Mouse (Mus musculus) liver, embryonic 14.5 days (tissue): ENCODE results near the gene Zbtb16. TPM values are rescaled to one million over a fixed set of nuclear protein-coding genes. Genes with fewer than 3 reads are reported as not detected.

ENCODE experiments used
- ATAC-seq: fragments of 200-750 bp; cut with Nextera tagmentation; 2 replicates; pipeline ENCODE4 v1.8.0; 2017; ENCODE audit warnings: moderate number of reproducible peaks, mild to moderate bottlenecking, moderate library complexity; ENCODE audit not compliant: insufficient read depth
- DNase-seq, 3 experiments: peaks; one replicate each; pipeline ENCODE4 v3.0.0-alpha.2; 2012 to 2013; ENCODE audit warnings: low read depth in 3 of 3, low spot score in 3 of 3
- H3K27ac ChIP-seq: fragments of 300-500 bp; sonication (generic); 2 replicates; pipeline ENCODE4 v1.5.1; 2014; ENCODE audit warnings: moderate library complexity, mild to moderate bottlenecking, control low read depth, inconsistent platforms
- H3K27me3 ChIP-seq: fragments of 300-500 bp; sonication (generic); 2 replicates; pipeline ENCODE4 v1.6.1; 2014; ENCODE audit warnings: mild to moderate bottlenecking, low read length, moderate library complexity; ENCODE audit not compliant: control insufficient read depth, insufficient read depth
- H3K36me3 ChIP-seq: fragments of 300-500 bp; sonication (generic); replicated peaks from 2 replicates; pipeline ENCODE4 v1.6.1; 2014; ENCODE audit warnings: low read depth; ENCODE audit not compliant: control insufficient read depth, insufficient read depth
- H3K4me1 ChIP-seq, 2 experiments: fragments of 200-500 bp in 1 of 2; fragments of 300-500 bp in 1 of 2; sonication (generic) in 1 of 2; replicated peaks; 2 replicates each; pipeline ENCODE4 v1.6.1; 2012 to 2014; ENCODE audit warnings: antibody characterized with exemption in 1 of 2, inconsistent platforms in 1 of 2, low read length in 1 of 2; ENCODE audit not compliant: control insufficient read depth in 2 of 2, insufficient read depth in 2 of 2
- H3K4me2 ChIP-seq: fragments of 300-500 bp; sonication (generic); 2 replicates; pipeline ENCODE4 v1.6.1; 2014; ENCODE audit warnings: low read depth, mild to moderate bottlenecking, control low read depth, moderate library complexity
- H3K4me3 ChIP-seq, 2 experiments: fragments of 200-500 bp in 1 of 2; fragments of 300-500 bp in 1 of 2; sonication (generic) in 1 of 2; 2 replicates each; pipeline ENCODE4 v1.5.1; 2012 to 2014; ENCODE audit warnings: low read depth in 2 of 2, low read length in 2 of 2, mild to moderate bottlenecking in 2 of 2, control low read depth in 1 of 2, inconsistent platforms in 1 of 2, moderate library complexity in 1 of 2; ENCODE audit not compliant: insufficient read depth in 1 of 2
- H3K9ac ChIP-seq: fragments of 300-500 bp; sonication (generic); replicated peaks from 2 replicates; pipeline ENCODE4 v1.6.1; 2014; ENCODE audit warnings: mild to moderate bottlenecking, control low read depth, moderate library complexity
- H3K9me3 ChIP-seq: fragments of 300-500 bp; sonication (generic); 2 replicates; pipeline ENCODE4 v1.6.1; 2016; ENCODE audit warnings: low read length, mixed read lengths; ENCODE audit not compliant: control insufficient read depth
- CTCF ChIP-seq: IDR thresholded peaks from 2 replicates; pipeline ENCODE4 v1.5.1; 2016; ENCODE audit warnings: antibody characterized with exemption, low read depth, control low read depth
- EP300 ChIP-seq: IDR thresholded peaks from 2 replicates; pipeline ENCODE4 v1.6.1; 2016; ENCODE audit warnings: antibody characterized with exemption, low read depth
- WGBS: fragments of 180-500 bp; shearing (Covaris S2); extraction: QIAGEN DNeasy Blood & Tissue Kit; methylation state at CpG from one replicate; pipeline ENCODE4 v1.1.7; 2014; ENCODE audit not compliant: insufficient replicate concordance; 5-methylcytosine and 5-hydroxymethylcytosine counted together
- polyA plus RNA-seq, 2 experiments: library from polyadenylated mRNA; depleted of rRNA in 1 of 2; stranded (reverse) in 1 of 2; unstranded in 1 of 2; fragments of >200 nt; fragmentation: Nextera tagmentation in 1 of 2; extraction: Ambion mirVana in 1 of 2; gene quantifications; 2 replicates each; pipeline versions ENCODE4 v1.2.1 to v1.2.3; 2012 to 2014

Zbtb16 gene
- polyA plus RNA-seq, 2 experiments = 0.26 to 0.30 TPM

DNA sequence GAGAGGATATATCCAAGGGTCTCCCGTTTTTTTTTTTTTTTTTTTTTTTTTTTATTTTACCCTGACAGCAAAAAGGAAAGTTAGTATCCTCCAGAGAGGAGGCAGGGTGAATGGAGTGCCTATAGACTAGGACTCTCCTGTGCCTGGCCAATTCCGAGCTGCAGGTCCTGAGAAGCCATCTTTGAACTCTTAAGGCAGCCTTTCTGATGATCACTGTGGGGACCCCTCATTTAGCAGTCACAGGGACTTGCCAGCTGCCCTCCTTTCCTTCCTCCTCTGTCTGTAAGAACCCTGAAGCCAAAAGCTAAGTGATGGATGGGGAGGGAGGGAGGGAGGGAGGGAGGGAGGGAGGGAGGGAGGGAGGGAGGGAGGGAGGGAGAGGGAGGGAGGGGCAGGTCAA lies 98.1 kb downstream of the Zbtb16 start:
- Histone ChIP-seq H3K4me2 (no peak overlapping the region), H3K9ac (no peak overlapping the region), H3K4me1 (peaks cover 0 to 5% of the 10 kb centered on the region in 2 experiments; a peak in 1 of 4 replicates), H3K9me3 (no peaks in the 10 kb centered on the region), H3K4me3 (no peak overlapping the region), H3K27me3 (no peaks in the 10 kb centered on the region), H3K27ac (no peak overlapping the region), H3K36me3 (no peaks in the 10 kb centered on the region)
- no peak for TF ChIP-seq CTCF
- no peak for TF ChIP-seq EP300
- DNase-seq (no peak), ATAC-seq (no peak)
- 40% methylated on average over 2 of the region's 2 CpGs for WGBS

DNA sequence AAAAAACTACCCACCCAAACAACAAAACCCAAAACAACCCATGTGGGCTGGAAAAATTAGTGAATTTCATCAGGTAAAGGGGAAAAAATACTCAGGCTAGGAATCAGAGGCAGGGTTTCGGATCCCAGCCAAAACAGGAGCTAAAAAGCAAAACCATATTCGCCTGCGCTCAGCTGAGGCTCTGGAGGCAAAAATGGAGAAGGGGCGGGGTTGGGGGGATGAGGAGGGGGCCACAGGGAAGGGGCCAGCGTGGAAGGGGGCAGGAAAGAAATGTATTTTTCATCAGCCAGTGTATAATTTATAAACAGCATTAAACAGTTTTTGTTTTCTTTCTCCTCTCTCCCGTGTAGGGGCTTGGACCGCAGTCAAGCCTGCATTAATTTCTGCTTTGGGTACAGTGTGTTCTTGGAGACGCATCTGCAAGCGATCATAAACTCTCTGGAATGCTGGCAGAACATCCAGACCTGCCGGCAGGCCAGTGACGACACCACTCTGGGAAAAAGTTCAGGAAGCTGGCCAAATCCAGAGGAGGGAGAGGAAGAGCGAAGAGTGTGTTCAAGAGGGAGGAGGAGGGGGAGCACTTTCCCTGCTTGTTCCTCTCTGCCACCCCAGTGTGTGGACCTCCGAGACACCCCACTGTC lies 98.7 kb downstream of the Zbtb16 start:
- no peak overlapping the region for H3K27ac ChIP-seq
- no peak overlapping the region for H3K9ac ChIP-seq
- H3K4me1 ChIP-seq = peaks cover 0 to 5% of the 10 kb centered on the region in 2 experiments; a peak in 1 of 4 replicates
- H3K4me3 ChIP-seq = no peak overlapping the region
- WGBS = 60% methylated on average over 13 of the region's 13 CpGs
- TF ChIP-seq CTCF (no peak), EP300 (no peak)
- no peak for ATAC-seq
- H3K9me3 ChIP-seq = no peaks in the 10 kb centered on the region
- H3K4me2 ChIP-seq = no peak overlapping the region
- H3K27me3 ChIP-seq = no peaks in the 10 kb centered on the region
- H3K36me3 ChIP-seq = no peaks in the 10 kb centered on the region
- DNase-seq = no peak

DNA sequence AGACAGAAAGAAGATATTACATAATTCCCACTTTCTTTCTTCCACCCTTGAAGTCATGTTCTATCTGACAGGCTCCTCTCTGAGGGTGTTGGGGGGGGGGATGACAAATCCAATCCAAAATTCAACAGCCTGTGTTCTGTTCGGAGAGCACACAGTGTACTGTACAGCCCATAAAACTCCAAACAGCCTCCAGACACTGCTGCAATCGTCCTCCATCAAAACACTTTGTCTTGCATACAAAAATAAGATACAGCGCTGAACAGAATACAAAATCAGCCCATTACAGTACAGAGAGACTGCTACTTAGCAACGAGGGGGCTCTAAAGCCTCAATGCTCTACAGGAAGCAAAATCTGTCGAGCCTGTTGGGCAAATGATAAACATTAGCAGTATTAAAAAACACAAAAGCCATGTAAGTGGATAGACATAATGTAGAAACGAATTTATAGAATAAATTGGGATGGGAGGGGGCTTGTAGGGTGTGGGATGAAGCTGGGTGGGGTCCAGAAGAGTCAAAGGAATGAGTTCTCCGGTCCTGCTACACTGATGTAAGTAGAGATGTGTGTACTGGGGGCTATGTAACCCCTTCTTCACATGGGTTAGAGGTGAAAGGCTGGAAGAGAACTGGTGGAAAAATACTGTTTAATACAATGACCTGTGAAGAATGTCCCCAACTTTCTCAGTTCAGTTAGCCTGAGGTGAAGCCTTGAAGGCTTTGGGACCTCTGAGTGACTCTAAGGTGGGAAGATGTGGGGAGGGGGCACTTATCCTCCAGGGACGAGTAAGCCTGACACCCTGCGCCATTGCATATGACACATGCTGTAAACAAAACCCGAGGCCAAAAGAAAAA lies 99.4 kb downstream of the Zbtb16 start:
- Histone ChIP-seq H3K9ac (no peak overlapping the region), H3K27me3 (no peaks in the 10 kb centered on the region), H3K4me2 (no peak overlapping the region), H3K9me3 (no peaks in the 10 kb centered on the region), H3K4me3 (no peak overlapping the region), H3K27ac (no peak overlapping the region), H3K36me3 (no peaks in the 10 kb centered on the region), H3K4me1 (peaks cover 0 to 5% of the 10 kb centered on the region in 2 experiments; a peak in 1 of 4 replicates)
- no peak for DNase-seq
- ATAC-seq = no peak
- TF ChIP-seq CTCF (no peak), EP300 (no peak)
- 51% methylated on average over 10 of the region's 10 CpGs for WGBS

DNA sequence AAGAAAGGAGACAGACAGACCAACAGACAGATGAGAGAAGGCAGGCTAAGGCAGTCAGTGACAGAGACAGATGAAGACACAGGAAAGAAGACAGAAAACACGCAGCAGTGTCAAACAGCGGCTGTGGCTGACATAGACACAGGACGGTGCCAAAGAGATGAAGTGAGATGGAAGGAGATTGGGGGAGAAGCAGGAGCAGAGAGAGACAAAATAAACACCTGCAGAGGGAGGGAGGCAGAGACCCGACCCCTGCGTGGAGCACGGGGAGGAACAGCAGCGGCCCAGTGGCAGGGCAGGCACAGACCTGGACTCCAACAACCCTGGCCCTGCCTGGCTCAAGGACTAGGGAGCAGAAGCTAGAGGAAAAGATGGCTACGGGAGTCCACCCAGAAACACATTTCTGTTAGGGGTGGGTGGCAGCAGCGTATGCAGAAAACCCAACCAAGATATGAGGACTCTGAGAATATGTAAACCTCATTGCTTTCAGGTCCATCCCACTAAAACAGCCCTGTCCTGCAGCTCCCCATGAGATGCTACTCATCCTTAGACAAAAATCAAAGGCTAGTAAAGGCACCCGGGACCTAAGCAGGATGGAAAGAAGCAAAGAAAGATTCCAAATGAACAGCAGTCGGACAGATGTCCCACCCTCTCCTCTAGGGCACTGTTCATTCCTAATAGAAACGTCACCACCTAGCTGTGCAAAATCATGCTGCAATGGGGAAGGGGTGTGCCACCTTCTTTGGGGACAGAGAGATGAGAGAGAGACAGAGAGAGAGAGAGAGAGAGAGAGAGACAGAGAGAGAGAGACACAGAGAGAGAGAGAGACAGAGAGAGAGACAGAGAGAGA lies 100.3 kb downstream of the Zbtb16 start:
- WGBS = 67% methylated on average over 12 of the region's 12 CpGs
- Histone ChIP-seq H3K4me3 (no peak overlapping the region), H3K9ac (no peak overlapping the region), H3K27me3 (no peaks in the 10 kb centered on the region), H3K27ac (no peak overlapping the region), H3K4me1 (peaks cover 0 to 5% of the 10 kb centered on the region in 2 experiments; a peak in 1 of 4 replicates), H3K4me2 (no peak overlapping the region), H3K36me3 (no peaks in the 10 kb centered on the region), H3K9me3 (no peaks in the 10 kb centered on the region)
- DNase-seq (no peak), ATAC-seq (no peak)
- TF ChIP-seq CTCF = no peak
- no peak for TF ChIP-seq EP300
